Comparison of ENCODE assay signal across 25 mouse cellular contexts in the genomic region with DNA sequence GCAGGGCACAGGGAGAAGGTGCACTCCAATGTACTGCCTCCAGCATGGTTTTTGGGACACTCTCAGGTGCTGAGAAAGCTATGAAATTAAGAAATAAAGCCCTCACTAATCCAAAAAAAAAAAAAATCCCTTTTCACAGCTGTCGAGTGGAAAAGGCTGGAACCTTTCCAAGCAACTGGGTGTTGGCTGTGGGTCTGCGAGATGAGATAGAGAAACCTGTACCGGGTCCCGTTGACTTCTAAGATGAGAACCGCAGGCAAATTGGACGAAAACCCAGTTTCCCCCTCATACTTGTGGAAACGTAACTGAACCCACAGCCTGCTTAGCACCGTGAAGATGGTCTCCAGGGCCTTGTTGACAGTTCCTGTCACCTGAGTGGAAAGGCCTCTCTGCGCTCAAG. TPM values are rescaled to one million over a fixed set of nuclear protein-coding genes. Genes with fewer than 3 reads are reported as not detected.
DNase-seq lines count a peak whose midpoint lies in the region; ATAC-seq and TF ChIP-seq lines count a peak whose summit lies in the region.
"Had no signal": no experiment of that assay in that cellular context is flagged by ENCODE, and none has a peak within 500 bp of the region (broad histone marks: within the 10 kb centered on the region; RNA-seq: fewer than 3 reads in every experiment).

No protein-coding gene starts in this region.

- WGBS in intestine, embryonic 15.5 days: 52% methylated on average over 9 of the region's 9 CpGs
- WGBS in intestine, embryonic 16.5 days: 59% methylated on average over 9 of the region's 9 CpGs

- no peak overlapping the region for H3K9ac ChIP-seq in intestine, embryonic 15.5 days
- no peak overlapping the region for H3K9ac ChIP-seq in intestine, embryonic 16.5 days (ENCODE audit: low read depth, low read length)
- H3K9ac ChIP-seq: forebrain, embryonic 15.5 days; limb, embryonic 12.5 days; liver, embryonic 13.5 days; midbrain, embryonic 12.5 days; neural tube, embryonic 13.5 days had no signal

- H3K4me1 ChIP-seq in intestine, embryonic 15.5 days (replicated peaks): peaks cover 10% of the 10 kb centered on the region; the same call in 1 of the 2 replicates
- H3K4me1 ChIP-seq in intestine, embryonic 16.5 days (ENCODE audit: control insufficient read depth, insufficient read depth, low read length): peaks cover 4% of the 10 kb centered on the region; the same call in 1 of the 2 replicates
- no peaks in the 10 kb centered on the region for H3K4me1 ChIP-seq in G1E (ENCODE audit: insufficient read depth, low read depth, low read length)
- H3K4me1 ChIP-seq: limb, embryonic 12.5 days; liver, embryonic 13.5 days; midbrain, embryonic 12.5 days; neural tube, embryonic 13.5 days had no signal

- DNase-seq in G1E (ENCODE audit: low spot score) (peak; percentile 3), MEL-GATA-1-ER (ENCODE audit: extremely low read depth, low read depth) (peak; percentile 16)
- no peak for DNase-seq in thymus, postnatal 0 days (ENCODE audit: low spot score)
- DNase-seq: adrenal gland, postnatal 25 days; B cell, adult 2 months; cerebellum, adult 18-20 months; gastrocnemius, postnatal 25 days; heart, postnatal 14 days; kidney, adult 9 months; kidney, postnatal 10 days; liver, embryonic 13.5 days; lung, adult 18-20 months; lung, postnatal 10 days had no signal

- no peaks in the 10 kb centered on the region for H3K36me3 ChIP-seq in intestine, embryonic 15.5 days
- no peaks in the 10 kb centered on the region for H3K36me3 ChIP-seq in intestine, embryonic 16.5 days (ENCODE audit: control insufficient read depth, insufficient read depth, low read length)
- H3K36me3 ChIP-seq in G1E (replicated peaks): no peaks in the 10 kb centered on the region
- H3K36me3 ChIP-seq: forebrain, embryonic 15.5 days; limb, embryonic 12.5 days; liver, embryonic 13.5 days; midbrain, embryonic 12.5 days; neural tube, embryonic 13.5 days had no signal

- no peaks in the 10 kb centered on the region for H3K9me3 ChIP-seq in intestine, embryonic 15.5 days
- H3K9me3 ChIP-seq in intestine, embryonic 16.5 days (ENCODE audit: control insufficient read depth, low read length): no peaks in the 10 kb centered on the region
- H3K9me3 ChIP-seq in G1E (replicated peaks): no peaks in the 10 kb centered on the region
- H3K9me3 ChIP-seq: forebrain, embryonic 15.5 days; limb, embryonic 12.5 days; liver, embryonic 13.5 days; midbrain, embryonic 12.5 days; neural tube, embryonic 13.5 days had no signal

- H3K27me3 ChIP-seq in intestine, embryonic 15.5 days (replicated peaks): no peaks in the 10 kb centered on the region
- no peaks in the 10 kb centered on the region for H3K27me3 ChIP-seq in intestine, embryonic 16.5 days (replicated peaks; ENCODE audit: control insufficient read depth, insufficient read depth, low read length)
- H3K27me3 ChIP-seq in G1E (ENCODE audit: insufficient read depth, low read length): peaks cover 25% of the 10 kb centered on the region
- H3K27me3 ChIP-seq: forebrain, embryonic 15.5 days; midbrain, embryonic 12.5 days; neural tube, embryonic 13.5 days had no signal

- ATAC-seq in intestine, embryonic 15.5 days: peak; percentile 1; the same call in 1 of the 2 replicates
- no peak for ATAC-seq in intestine, embryonic 16.5 days
- ATAC-seq in G1E (ENCODE audit: extremely low read depth, insufficient number of reproducible peaks, low FRiP score, poor library complexity, severe bottlenecking): no peak
- peak; percentile 48; the same call in 1 of the 2 replicates for ATAC-seq in megakaryocyte-erythroid progenitor cell, adult 5-6 weeks (replicated peaks; ENCODE audit: low FRiP score, low TSS enrichment, poor library complexity, severe bottlenecking)
- ATAC-seq: forebrain, embryonic 15.5 days; hindbrain, embryonic 16.5 days had no signal

- no peak for TF ChIP-seq CTCF in G1E (IDR thresholded peaks at IDR 0.05; ENCODE audit: low read depth, low read length)

- no peak overlapping the region for H3K27ac ChIP-seq in intestine, embryonic 15.5 days
- H3K27ac ChIP-seq in intestine, embryonic 16.5 days (ENCODE audit: low read length): no peak overlapping the region
- H3K27ac ChIP-seq: forebrain, embryonic 15.5 days; limb, embryonic 12.5 days; liver, embryonic 13.5 days; midbrain, embryonic 12.5 days; neural tube, embryonic 13.5 days had no signal

- no peak overlapping the region for H3K4me2 ChIP-seq in intestine, embryonic 15.5 days (replicated peaks)
- H3K4me2 ChIP-seq in intestine, embryonic 16.5 days (ENCODE audit: low read depth, low read length): no peak overlapping the region
- H3K4me2 ChIP-seq: limb, embryonic 12.5 days; liver, embryonic 13.5 days; midbrain, embryonic 12.5 days; neural tube, embryonic 13.5 days had no signal

- no peak overlapping the region for H3K4me3 ChIP-seq in intestine, embryonic 15.5 days (replicated peaks)
- H3K4me3 ChIP-seq in intestine, embryonic 16.5 days (ENCODE audit: low read length): no peak overlapping the region
- no peak overlapping the region for H3K4me3 ChIP-seq in G1E (ENCODE audit: low read depth, low read length)
- H3K4me3 ChIP-seq: forebrain, embryonic 15.5 days; limb, embryonic 12.5 days; liver, embryonic 13.5 days; midbrain, embryonic 12.5 days; neural tube, embryonic 13.5 days had no signal

RNA-seq across cellular contexts. Expression of a gene that starts 34.6 kb away (rescaled TPM):
- polyA plus RNA-seq in intestine, embryonic 15.5 days (2015; fragmentation: Nextera tagmentation; extraction: Ambion mirVana): 3.2 and 4.4 TPM in 2 replicates
- 3.3 and 3.4 TPM in 2 replicates for polyA plus RNA-seq in intestine, embryonic 16.5 days (2015; fragmentation: Nextera tagmentation; extraction: Ambion mirVana)
- 11.4 and 12.5 TPM in 2 replicates for total RNA-seq in G1E (2014; fragmentation: Nextera tagmentation)
- total RNA-seq in G1E (2017): 1.1 and 2.0 TPM in 2 replicates
- 0.39 and 0.48 TPM in 2 replicates for polyA plus RNA-seq in G1E (2012)
- total RNA-seq in megakaryocyte-erythroid progenitor cell, adult 5-6 weeks (2014; fragmentation: Nextera tagmentation): 0.76 TPM in 1 of 2 replicates, not detected in the other
- 3.4 TPM in 1 of 2 replicates, not detected in the other for total RNA-seq in megakaryocyte-erythroid progenitor cell, adult 5-6 weeks (2017)
- polyA plus RNA-seq in thymus, postnatal 0 days (2015; fragmentation: Nextera tagmentation; extraction: Ambion mirVana): 0.29 and 1.1 TPM in 2 replicates

RNA-seq across cellular contexts. Expression of a gene that starts 43.9 kb away (rescaled TPM):
- polyA plus RNA-seq in intestine, embryonic 15.5 days (2015; fragmentation: Nextera tagmentation; extraction: Ambion mirVana): 8.1 and 8.3 TPM in 2 replicates
- 5.2 and 5.6 TPM in 2 replicates for polyA plus RNA-seq in intestine, embryonic 16.5 days (2015; fragmentation: Nextera tagmentation; extraction: Ambion mirVana)
- 58.7 and 76.3 TPM in 2 replicates for total RNA-seq in G1E (2014; fragmentation: Nextera tagmentation)
- 47.8 and 53.3 TPM in 2 replicates for total RNA-seq in G1E (2017)
- polyA plus RNA-seq in G1E (2012): 4.2 and 5.9 TPM in 2 replicates
- 23.4 and 34.6 TPM in 2 replicates for total RNA-seq in megakaryocyte-erythroid progenitor cell, adult 5-6 weeks (2014; fragmentation: Nextera tagmentation)
- total RNA-seq in megakaryocyte-erythroid progenitor cell, adult 5-6 weeks (2017): 17.3 and 18.5 TPM in 2 replicates
- 2.2 and 3.1 TPM in 2 replicates for polyA plus RNA-seq in thymus, postnatal 0 days (2015; fragmentation: Nextera tagmentation; extraction: Ambion mirVana)

RNA-seq across cellular contexts. Expression of a gene that starts 59.2 kb away (rescaled TPM):
- 0.52 and 0.70 TPM in 2 replicates for polyA plus RNA-seq in intestine, embryonic 15.5 days (2015; fragmentation: Nextera tagmentation; extraction: Ambion mirVana)
- polyA plus RNA-seq in intestine, embryonic 16.5 days (2015; fragmentation: Nextera tagmentation; extraction: Ambion mirVana): 0.24 and 0.34 TPM in 2 replicates
- total RNA-seq in G1E (2014; fragmentation: Nextera tagmentation) (not detected in 2 replicates), G1E (2017) (0.05 TPM in 1 of 2 replicates, not detected in the other)
- not detected in 2 replicates for polyA plus RNA-seq in G1E (2012)
- total RNA-seq in megakaryocyte-erythroid progenitor cell, adult 5-6 weeks (2014; fragmentation: Nextera tagmentation): not detected in 2 replicates
- not detected in 2 replicates for total RNA-seq in megakaryocyte-erythroid progenitor cell, adult 5-6 weeks (2017)
- polyA plus RNA-seq in thymus, postnatal 0 days (2015; fragmentation: Nextera tagmentation; extraction: Ambion mirVana): 1.9 and 2.4 TPM in 2 replicates
- total RNA-seq: adrenal gland, postnatal 25 days; common myeloid progenitor, adult 5-6 weeks; gastrocnemius, postnatal 25 days; heart, adult 8-10 months; heart, postnatal 14 days; left cerebral cortex, postnatal 10 days had no signal
- polyA plus RNA-seq: forebrain, embryonic 15.5 days; hindbrain, embryonic 11.5 days; limb, embryonic 12.5 days; liver, embryonic 13.5 days; midbrain, embryonic 12.5 days; neural tube, embryonic 13.5 days had no signal

Comparison
In these comparisons a context has a peak if more than half of its experiments do, and no peak if none do; other contexts are left out.
1. ATAC-seq: peak in intestine, embryonic 15.5 days (single experiment) and megakaryocyte-erythroid progenitor cell, adult 5-6 weeks (single experiment); none in intestine, embryonic 16.5 days (single experiment) and G1E (single experiment).